8 mouse cellular contexts compared by ENCODE assay signal in genomic region chr16:33337177-33337576, GRCm38 (mm10). TPM values are rescaled to one million over a fixed set of nuclear protein-coding genes. Genes with fewer than 3 reads are reported as not detected.
A peak's percentile ranks its signal among the peaks of the same experiment; 100 is the strongest.
DNase-seq lines count a peak whose midpoint lies in the region; ATAC-seq and TF ChIP-seq lines count a peak whose summit lies in the region.

No protein-coding gene starts in this region.

- DNase-seq in A20 (ENCODE audit: low read depth, low spot score): peak; percentile 81
- peak; percentile 44 for DNase-seq in forebrain, embryonic 10.5 days (ENCODE audit: extremely low spot score, low spot score)
- DNase-seq in kidney, postnatal 0 days (ENCODE audit: low spot score): peak; percentile 92
- DNase-seq in liver, embryonic 11.5 days (ENCODE audit: low spot score): peak; percentile 59
- peak; percentile 44 for DNase-seq in neural tube, embryonic 10.5 days (ENCODE audit: extremely low spot score, low spot score)

- ATAC-seq in heart, embryonic 13.5 days (ENCODE audit: extremely low read depth, insufficient number of reproducible peaks, low FRiP score, low TSS enrichment): peak; percentile 68; the same call in 1 of the 2 replicates
- ATAC-seq in kidney, postnatal 0 days (replicated peaks; ENCODE audit: low FRiP score, low read depth): peak; percentile 94
- no peak for ATAC-seq in liver, embryonic 11.5 days (replicated peaks; ENCODE audit: low FRiP score)
- ATAC-seq in stomach, embryonic 15.5 days (ENCODE audit: insufficient read depth, low FRiP score, low read depth): peak; percentile 70; the same call in 1 of the 2 replicates

- H3K4me2 ChIP-seq in heart, embryonic 13.5 days: peak overlapping the region; percentile 47
- H3K4me2 ChIP-seq in kidney, postnatal 0 days (ENCODE audit: low read length): peak overlapping the region; percentile 38
- H3K4me2 ChIP-seq in liver, embryonic 11.5 days: no peak overlapping the region
- peak overlapping the region; percentile 38 for H3K4me2 ChIP-seq in stomach, embryonic 15.5 days

- no peaks in the 10 kb centered on the region for H3K27me3 ChIP-seq in forebrain, embryonic 10.5 days (ENCODE audit: poor library complexity, severe bottlenecking)
- H3K27me3 ChIP-seq in heart, embryonic 13.5 days (replicated peaks): no peaks in the 10 kb centered on the region
- H3K27me3 ChIP-seq in kidney, postnatal 0 days (ENCODE audit: insufficient read depth, low read length): no peaks in the 10 kb centered on the region
- no peaks in the 10 kb centered on the region for H3K27me3 ChIP-seq in liver, embryonic 11.5 days (replicated peaks; ENCODE audit: control insufficient read depth, insufficient read depth, low read length)
- no peaks in the 10 kb centered on the region for H3K27me3 ChIP-seq in stomach, embryonic 15.5 days (replicated peaks)

- no peaks in the 10 kb centered on the region for H3K4me1 ChIP-seq in bone marrow, adult 2 months (ENCODE audit: control insufficient read depth, insufficient read depth, low read length)
- peaks cover 12% of the 10 kb centered on the region for H3K4me1 ChIP-seq in forebrain, embryonic 10.5 days
- H3K4me1 ChIP-seq in heart, embryonic 13.5 days: peaks cover 10% of the 10 kb centered on the region
- no peaks in the 10 kb centered on the region for H3K4me1 ChIP-seq in kidney, postnatal 0 days (replicated peaks; ENCODE audit: insufficient read depth, low read length)
- no peaks in the 10 kb centered on the region; the same call in 1 of the 2 replicates for H3K4me1 ChIP-seq in liver, embryonic 11.5 days (replicated peaks; ENCODE audit: control insufficient read depth, insufficient read depth, low read length)
- 0 out of 2 replicates have a peak, but pooled peaks cover 8% of the 10 kb centered on the region for H3K4me1 ChIP-seq in stomach, embryonic 15.5 days

- no peak overlapping the region for H3K27ac ChIP-seq in bone marrow, adult 2 months (ENCODE audit: control insufficient read depth, insufficient read depth, low read depth, low read length, poor library complexity)
- peak overlapping the region; percentile 54; the same call in 1 of the 2 replicates for H3K27ac ChIP-seq in forebrain, embryonic 10.5 days
- peak overlapping the region; percentile 55 for H3K27ac ChIP-seq in heart, embryonic 13.5 days (replicated peaks)
- no peak overlapping the region; the same call in 1 of the 2 replicates for H3K27ac ChIP-seq in kidney, postnatal 0 days
- no peak overlapping the region for H3K27ac ChIP-seq in liver, embryonic 11.5 days (ENCODE audit: low read depth, low read length)
- H3K27ac ChIP-seq in stomach, embryonic 15.5 days: no peak overlapping the region

- no peak overlapping the region for H3K4me3 ChIP-seq in bone marrow, adult 2 months (replicated peaks; ENCODE audit: control insufficient read depth, low read depth, low read length)
- H3K4me3 ChIP-seq in forebrain, embryonic 10.5 days: no peak overlapping the region
- H3K4me3 ChIP-seq in heart, embryonic 13.5 days: no peak overlapping the region
- H3K4me3 ChIP-seq in kidney, postnatal 0 days (replicated peaks; ENCODE audit: low read depth, low read length): no peak overlapping the region
- no peak overlapping the region for H3K4me3 ChIP-seq in liver, embryonic 11.5 days (ENCODE audit: low read depth, low read length)
- no peak overlapping the region for H3K4me3 ChIP-seq in stomach, embryonic 15.5 days (replicated peaks)

- TF ChIP-seq POLR2A in bone marrow, adult 2 months (IDR thresholded peaks at IDR 0.05; ENCODE audit: borderline replicate concordance, control insufficient read depth, low read depth, low read length): no peak

- H3K9ac ChIP-seq in heart, embryonic 13.5 days: no peak overlapping the region
- no peak overlapping the region for H3K9ac ChIP-seq in kidney, postnatal 0 days (ENCODE audit: low read depth, low read length)
- no peak overlapping the region for H3K9ac ChIP-seq in liver, embryonic 11.5 days (ENCODE audit: low read depth, low read length)
- no peak overlapping the region for H3K9ac ChIP-seq in stomach, embryonic 15.5 days

- peak; percentile 65 for TF ChIP-seq CTCF in bone marrow, adult 2 months (IDR thresholded peaks at IDR 0.05; ENCODE audit: control insufficient read depth, insufficient read depth, low read length)
- peak; percentile 80 for TF ChIP-seq CTCF in kidney, postnatal 0 days (IDR thresholded peaks at IDR 0.05; ENCODE audit: low read depth)

- H3K36me3 ChIP-seq in forebrain, embryonic 10.5 days (replicated peaks): no peaks in the 10 kb centered on the region
- no peaks in the 10 kb centered on the region for H3K36me3 ChIP-seq in heart, embryonic 13.5 days
- no peaks in the 10 kb centered on the region for H3K36me3 ChIP-seq in kidney, postnatal 0 days (ENCODE audit: insufficient read depth, low read length)
- H3K36me3 ChIP-seq in liver, embryonic 11.5 days (ENCODE audit: control insufficient read depth, insufficient read depth, low read length): no peaks in the 10 kb centered on the region
- H3K36me3 ChIP-seq in stomach, embryonic 15.5 days: no peaks in the 10 kb centered on the region

- no peaks in the 10 kb centered on the region for H3K9me3 ChIP-seq in forebrain, embryonic 10.5 days
- no peaks in the 10 kb centered on the region for H3K9me3 ChIP-seq in heart, embryonic 13.5 days
- H3K9me3 ChIP-seq in kidney, postnatal 0 days (replicated peaks; ENCODE audit: low read length): no peaks in the 10 kb centered on the region
- no peaks in the 10 kb centered on the region for H3K9me3 ChIP-seq in liver, embryonic 11.5 days (ENCODE audit: control insufficient read depth, low read length)
- H3K9me3 ChIP-seq in stomach, embryonic 15.5 days: no peaks in the 10 kb centered on the region

- WGBS in bone marrow, adult 2 months: 9% methylated on average over 8 of the region's 8 CpGs
- WGBS in forebrain, embryonic 10.5 days: 25% methylated on average over 8 of the region's 8 CpGs
- WGBS in heart, embryonic 13.5 days: 5% methylated on average over 8 of the region's 8 CpGs
- WGBS in kidney, postnatal 0 days: 11% methylated on average over 8 of the region's 8 CpGs
- WGBS in liver, embryonic 11.5 days: 19% methylated on average over 8 of the region's 8 CpGs
- 8% methylated on average over 8 of the region's 8 CpGs for WGBS in stomach, embryonic 15.5 days

RNA-seq across cellular contexts. Expression of gene Zfp148, which starts 43.5 kb away (rescaled TPM):
- polyA plus RNA-seq in bone marrow, adult 2 months (2011; ENCODE audit: insufficient read depth, insufficient read length, low replicate concordance, missing spikeins): 21.4 and 30.6 TPM in 2 replicates
- polyA plus RNA-seq in forebrain, embryonic 10.5 days (2016; fragmentation: Nextera tagmentation; extraction: Ambion mirVana): 44.7 and 45.2 TPM in 2 replicates
- 36.6 and 36.9 TPM in 2 replicates for polyA plus RNA-seq in heart, embryonic 13.5 days (2015; fragmentation: Nextera tagmentation; extraction: Ambion mirVana)
- 49.4 and 51.4 TPM in 2 replicates for polyA plus RNA-seq in kidney, postnatal 0 days (2015; fragmentation: Nextera tagmentation; extraction: Ambion mirVana)
- polyA plus RNA-seq in liver, embryonic 11.5 days (2014; fragmentation: Nextera tagmentation; extraction: Ambion mirVana): 27.5 and 32.1 TPM in 2 replicates
- polyA plus RNA-seq in stomach, embryonic 15.5 days (2015; fragmentation: Nextera tagmentation; extraction: Ambion mirVana): 53.3 and 55.9 TPM in 2 replicates

Comparison
In these comparisons a context has a peak if more than half of its experiments do, and no peak if none do; other contexts are left out.
1. H3K27ac ChIP-seq: peak in forebrain, embryonic 10.5 days (single experiment) and heart, embryonic 13.5 days (single experiment); none in bone marrow, adult 2 months (single experiment), kidney, postnatal 0 days (single experiment), liver, embryonic 11.5 days (single experiment) and stomach, embryonic 15.5 days (single experiment).
2. Peak in every context shown above with its lines, with median percentiles within 50 percentile points of each other: DNase-seq.